Mouse (Mus musculus): ENCODE data around the gene Uts2.

Gene Uts2

DNA sequence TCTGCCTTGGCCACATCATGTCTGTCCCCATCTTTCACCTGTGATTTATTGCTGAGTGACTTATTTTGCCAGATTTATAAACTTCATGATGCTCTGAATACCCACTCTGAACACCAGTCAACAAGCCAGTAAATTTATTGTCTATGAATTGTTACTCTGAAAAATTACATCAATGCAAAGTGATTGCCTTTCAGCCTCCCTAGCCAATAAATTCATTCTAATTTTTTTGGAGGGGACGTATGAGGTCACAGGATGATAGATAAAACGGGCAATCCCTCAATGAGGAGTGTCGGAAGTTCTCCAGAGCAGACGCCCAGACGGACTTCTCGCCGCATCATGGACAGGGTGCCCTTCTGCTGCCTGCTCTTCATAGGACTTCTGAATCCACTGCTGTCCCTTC is at the start of gene Uts2:
Gene Uts2, plus strand, starts transcription at position 301 of the 400 bp plus-strand sequence.
- DNase-seq (ENCODE audit: low spot score), result no peak

DNA sequence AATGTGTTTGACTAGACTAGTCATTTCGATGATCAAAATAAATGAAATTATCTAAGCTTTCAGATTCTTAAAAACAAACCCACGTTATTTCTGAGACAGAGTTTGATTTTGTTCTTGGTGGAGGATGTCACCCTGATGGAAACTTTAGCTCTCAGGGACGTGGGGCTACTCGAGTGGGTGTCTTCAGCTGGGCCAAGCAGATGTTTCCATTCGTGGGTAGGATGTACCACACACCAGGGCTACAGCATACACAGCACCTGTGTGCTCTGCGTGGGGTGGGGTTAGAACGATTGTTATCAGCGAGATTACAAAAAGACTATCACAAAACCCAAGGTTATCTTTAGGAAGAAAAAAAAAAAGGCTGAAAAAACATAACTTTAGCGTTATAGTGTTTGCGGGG is 45.9 kb upstream of the Uts2 start:
- DNase-seq (ENCODE audit: low spot score), result no peak

DNA sequence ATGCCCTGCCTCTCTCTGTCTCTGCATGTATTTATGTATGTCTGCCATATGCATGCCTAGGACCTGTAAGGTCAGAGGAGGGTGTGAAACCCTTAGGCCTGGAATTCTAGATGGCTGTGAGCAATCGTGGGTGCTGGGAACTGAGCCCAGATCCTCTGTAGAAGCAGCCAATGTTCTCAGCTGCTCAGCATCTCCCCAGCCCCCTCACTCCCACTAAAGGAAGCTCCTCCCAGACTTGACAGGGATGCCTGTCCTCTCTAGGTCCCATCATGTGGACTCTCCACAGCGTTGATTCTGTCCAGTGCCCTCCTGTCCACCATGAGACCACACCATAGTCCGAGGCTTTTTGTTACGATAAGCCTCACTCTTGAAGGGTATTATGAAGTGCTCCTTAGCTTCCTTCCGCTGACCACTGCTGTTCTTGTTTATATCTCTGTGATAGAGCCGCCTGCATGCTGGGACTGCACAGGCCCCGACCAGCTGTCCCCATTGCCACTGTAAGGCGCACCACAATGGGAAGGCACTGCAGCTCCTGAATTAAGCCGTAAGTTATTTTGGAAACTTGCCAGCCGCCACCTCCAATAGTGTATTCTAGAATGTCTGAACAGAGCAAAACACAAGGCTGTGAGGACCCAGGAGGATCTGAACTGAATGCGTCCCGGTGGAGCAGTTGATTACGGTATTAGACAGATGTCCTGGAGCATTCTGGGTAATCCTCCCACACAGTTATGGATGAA is 40.4 kb upstream of the Uts2 start:
- no peak for DNase-seq (ENCODE audit: low spot score)

DNA sequence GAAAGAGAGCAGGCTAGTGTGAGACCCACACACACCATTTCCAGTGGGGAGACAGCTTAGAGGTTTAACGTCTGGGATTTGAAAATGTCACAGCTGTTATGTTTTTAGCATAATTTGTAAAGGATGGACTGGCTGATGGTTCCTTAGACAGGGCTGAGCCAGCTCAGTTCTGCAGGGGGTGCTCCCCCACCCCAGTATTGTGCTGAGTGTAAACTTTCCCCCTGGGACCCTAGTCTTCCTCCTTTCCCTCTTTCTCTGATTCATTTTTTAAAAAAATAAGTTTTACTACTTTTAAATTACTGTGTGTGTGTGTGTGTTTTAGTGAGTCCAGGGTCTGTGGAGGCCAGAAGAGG is 39.8 kb upstream of the Uts2 start:
- no peak for DNase-seq (ENCODE audit: low spot score)

DNA sequence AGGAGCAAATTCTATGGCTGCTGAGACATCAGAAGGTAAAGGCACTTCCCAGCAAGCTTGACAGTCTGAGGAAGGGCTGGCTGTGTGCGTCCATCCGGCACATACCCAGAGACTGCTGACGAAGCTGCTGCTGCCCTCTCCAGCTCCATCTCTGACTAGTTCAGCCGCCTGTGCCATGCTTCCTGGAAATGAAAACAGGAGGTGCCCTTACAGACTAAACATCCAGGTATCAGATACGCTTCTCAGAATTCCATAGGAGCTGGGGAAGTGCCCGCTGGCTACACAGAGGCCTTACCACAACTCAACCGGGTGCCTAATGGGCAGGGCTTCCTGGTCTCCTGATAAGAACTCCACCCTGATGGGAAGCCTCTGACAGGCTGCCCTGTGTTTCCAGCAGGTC is 38.4 kb upstream of the Uts2 start:
- no peak for DNase-seq (ENCODE audit: low spot score)

DNA sequence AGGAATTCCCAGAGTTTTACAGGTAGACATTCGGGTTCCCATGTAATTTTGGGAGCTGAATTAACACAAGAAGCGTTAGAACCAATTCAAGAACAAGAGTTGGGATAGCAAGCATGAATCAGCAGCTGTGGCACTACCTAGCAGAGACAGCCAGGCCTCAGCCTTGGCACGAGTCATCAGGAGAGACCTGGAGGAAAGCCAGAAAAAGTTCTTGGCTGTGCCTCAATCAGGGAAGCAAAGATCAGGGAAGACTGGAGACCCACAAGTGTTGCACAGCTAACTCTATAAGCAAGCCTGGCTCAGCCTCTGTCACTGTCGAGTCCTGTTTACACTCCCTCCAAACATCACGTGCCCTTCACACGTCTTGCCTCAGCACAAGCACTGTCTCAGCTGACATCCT is 34.7 kb upstream of the Uts2 start:
- peak; percentile 32 for DNase-seq (ENCODE audit: low spot score)

DNA sequence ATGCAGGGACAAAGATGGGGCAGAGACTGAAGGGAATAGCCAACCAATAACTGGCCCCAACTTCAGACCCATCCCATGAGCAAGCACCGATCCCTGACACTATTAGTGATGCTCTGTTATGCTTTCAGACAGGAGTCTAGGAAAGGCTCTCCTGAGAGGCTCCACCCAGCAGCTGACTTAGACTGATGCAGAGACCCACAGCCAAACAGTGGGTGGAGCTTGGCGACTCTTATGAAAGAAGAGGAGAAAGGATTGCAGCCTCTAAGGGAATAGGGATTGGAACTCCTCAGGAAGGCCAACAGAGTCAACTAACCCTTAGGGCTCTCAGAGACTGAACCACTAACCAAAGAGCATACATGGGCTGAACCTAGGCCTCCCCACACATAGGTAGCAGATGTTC is 33.2 kb upstream of the Uts2 start:
- no peak for DNase-seq (ENCODE audit: low spot score)

DNA sequence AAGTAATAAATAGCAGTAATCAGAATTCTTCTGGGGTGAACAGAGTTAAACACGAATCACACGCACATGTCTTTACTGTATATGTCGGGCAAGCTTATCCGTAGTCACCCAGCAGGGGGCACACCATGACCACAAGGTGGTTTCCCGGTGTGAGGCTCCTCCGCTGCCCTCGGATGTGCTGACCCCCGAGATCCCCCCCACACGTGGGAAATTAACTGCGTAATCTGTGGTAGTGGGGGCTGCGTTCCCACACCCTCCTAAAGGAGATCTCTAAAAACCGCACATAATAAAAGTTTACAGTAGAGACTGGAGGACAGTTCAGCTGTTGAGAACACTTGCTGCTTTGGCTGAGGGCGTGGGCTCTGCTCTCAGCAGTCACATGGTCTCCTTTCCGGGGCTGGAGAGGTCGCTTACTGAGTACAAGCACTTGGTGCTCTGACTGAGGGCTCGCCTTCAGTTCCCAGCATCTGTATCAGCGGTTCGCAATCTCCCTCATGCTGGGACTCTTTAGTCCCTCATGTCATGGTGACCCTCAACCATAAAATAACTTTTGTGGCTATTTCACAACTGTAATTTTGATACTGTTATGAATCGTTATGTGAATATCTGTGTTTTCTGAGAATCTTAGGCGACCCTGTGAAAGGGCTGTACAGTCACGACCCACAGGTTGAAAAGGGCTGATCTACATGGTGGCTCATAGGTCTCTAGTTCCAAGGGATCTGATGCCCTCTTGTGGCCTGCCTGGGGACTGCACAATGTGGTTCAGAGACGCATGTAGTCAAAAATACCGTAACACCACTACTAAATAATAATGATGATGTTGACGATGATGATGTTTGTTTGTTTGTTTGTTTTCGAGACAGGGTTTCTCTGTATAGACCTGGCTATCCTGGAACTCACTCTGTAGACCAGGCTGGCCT is 32.0 kb upstream of the Uts2 start:
- peak; percentile 41 for DNase-seq (ENCODE audit: low spot score)

DNA sequence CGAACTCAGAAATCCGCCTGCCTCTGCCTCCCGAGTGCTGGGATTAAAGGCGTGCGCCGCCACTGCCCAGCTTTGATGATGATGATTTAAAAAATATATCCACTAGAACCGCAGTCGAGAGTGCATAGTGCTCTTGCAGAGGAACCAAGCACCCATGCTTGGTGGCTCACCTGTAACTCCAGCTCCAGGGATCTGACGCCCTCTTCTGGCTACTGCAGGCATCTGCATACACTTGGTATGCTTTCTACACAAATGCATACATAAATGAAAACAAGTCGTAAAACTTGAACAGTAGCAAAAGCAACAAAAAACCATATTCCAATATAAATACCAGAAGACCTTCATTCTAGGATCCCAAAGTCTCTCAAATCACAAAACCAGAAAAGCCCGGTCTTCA is 31.3 kb upstream of the Uts2 start:
- DNase-seq (ENCODE audit: low spot score), result no peak

DNA sequence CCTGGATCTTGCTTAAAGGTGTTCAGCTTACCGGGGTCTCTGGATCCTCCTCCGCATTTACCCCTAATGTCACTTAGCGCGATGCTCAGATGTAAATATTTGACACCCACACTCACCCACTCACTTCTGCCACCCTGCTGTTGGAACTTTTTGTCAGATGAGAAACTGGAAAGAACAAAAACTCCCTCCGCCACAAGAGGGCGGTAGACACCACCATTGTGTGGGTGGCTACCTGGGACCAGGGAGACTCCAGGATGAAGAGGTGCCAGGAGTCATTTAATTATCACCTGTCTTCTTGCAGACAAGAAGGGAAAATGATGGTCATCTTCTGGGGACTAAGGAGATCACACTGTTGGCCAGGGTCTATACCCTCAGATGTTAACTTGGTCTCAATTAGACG is 30.3 kb upstream of the Uts2 start:
- DNase-seq (ENCODE audit: low spot score), result no peak

DNA sequence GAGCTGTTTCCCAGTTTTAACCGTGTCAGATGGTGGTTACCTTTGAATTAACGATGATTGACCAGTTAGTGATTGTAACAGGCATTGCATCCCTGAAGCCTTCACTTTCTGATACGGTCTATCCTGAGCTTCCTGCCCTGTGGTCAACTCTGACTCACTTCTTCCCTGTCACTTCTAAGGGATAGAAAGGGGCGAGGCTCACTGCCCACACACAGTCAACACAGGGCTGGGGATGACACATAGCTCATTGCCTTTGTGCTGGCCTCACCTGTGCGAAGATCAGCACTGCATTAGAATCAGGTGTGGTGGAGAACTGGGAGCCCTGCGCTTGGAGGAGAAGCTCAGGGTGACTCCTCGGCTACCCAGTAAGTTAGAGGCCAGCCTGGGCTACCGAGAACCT is 27.9 kb upstream of the Uts2 start:
- DNase-seq (ENCODE audit: low spot score), result no peak

DNA sequence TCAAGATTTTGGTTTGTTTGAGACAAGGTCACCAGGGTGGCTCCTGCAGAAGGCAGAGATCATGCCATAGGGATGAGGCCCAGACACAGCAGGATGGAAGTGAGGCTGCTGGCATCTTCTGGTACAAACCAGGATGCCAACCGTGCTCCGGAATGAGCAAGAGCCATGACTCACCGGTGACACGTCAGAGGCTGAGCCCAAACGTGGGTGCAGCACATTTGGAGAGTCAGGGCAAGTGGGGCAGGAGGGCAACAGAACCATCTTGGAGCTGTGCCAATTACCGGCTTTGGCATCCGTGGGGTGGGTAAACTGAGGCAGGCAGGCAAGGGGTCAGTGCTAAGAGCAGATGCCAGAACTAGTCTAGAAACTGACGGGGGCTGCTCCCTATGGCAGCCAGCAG is 23.6 kb upstream of the Uts2 start:
- DNase-seq (ENCODE audit: low spot score), result no peak

DNA sequence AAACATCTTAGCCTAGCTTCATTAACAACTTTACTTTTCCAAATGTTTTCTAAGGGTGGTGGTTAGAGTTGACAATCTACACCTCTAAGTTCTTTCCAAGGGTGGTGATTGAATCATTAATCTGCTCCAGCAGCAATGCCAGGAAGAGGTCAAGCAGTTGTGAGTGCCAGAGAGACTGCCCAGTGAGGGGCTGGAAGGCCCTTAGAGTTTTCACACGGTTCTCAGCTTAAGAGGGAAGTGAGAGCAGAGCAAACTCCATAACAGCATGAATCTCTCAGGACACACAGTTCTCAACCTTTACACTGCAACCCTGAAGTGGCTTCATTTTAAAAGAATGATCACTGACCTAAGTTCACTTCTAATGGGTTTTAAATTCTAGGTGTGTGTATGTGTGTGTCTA is 21.8 kb upstream of the Uts2 start:
- no peak for DNase-seq (ENCODE audit: low spot score)

DNA sequence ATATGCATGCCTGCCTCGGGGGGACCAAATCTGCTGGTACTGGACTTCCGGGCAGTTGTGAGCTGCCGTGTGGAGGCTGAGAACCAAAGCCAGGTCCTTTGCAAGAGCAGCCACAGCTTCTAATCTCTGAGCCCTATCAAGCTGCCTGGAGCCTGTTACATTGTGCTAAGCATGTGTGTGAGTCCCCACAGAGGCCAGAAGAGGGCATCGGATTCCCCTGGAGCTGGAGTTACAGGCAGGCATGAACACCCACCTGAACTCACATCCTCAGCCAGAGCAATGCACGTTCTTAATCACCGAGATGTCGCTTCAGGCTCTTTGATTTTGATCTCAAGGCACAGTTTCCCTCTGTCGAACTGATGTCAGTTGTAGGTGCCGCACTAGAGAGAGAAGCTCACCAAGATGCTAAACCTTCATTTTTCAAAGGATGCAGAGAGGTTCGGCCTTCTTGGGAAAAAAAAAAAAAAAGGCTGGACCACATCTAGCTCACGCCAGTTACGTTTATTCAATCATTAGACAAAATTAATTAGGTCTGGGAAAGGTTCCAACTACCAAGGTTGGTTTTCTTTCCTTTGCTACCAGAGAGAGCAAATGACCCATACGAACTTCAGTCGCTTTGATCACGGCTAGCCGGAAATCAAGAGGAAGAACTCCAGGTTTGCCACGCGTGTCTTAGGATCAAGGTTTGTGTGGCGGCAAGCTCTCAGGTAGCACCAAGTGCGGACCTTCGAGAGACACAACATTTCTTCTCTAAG is 18.6 kb upstream of the Uts2 start:
- DNase-seq (ENCODE audit: low spot score), result no peak

DNA sequence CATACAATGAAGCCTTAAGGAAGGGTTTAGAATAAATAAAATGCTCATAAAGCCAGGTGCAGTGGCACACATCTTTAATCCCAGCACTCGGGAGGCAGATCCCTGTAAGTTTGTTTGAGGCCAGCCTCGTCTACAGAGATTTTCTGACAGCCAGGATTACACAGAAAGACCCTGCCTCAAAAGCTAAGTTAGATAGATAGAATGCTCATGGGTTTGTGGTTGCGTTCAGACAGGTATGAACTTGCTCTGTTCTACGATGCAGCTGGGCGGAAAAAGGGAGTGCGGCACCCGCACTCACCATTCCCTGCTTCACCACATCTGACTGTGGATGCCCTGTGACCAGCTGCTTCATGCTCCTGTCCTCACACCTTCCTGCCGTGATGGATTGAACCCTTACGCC is 17.4 kb upstream of the Uts2 start:
- DNase-seq (ENCODE audit: low spot score), result no peak

DNA sequence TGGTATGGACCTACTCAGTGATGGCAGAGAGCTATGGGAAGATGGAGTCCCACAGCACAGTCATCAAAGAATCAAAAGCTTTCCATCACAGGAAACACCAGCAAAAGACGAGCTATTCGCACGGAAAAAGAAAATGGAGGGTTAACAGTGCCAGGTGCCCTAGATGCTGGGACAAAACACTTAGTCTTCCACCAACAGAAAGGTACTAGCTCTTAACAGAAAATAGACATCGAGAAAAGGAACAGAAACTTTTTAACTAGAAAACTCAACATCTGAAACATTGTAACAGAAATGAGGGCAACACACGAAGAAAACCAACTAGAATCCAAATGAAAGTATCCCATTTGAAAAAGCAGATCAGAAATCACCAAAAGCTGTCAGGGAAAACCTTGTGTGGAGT is 16.7 kb upstream of the Uts2 start:
- DNase-seq (ENCODE audit: low spot score), result no peak

DNA sequence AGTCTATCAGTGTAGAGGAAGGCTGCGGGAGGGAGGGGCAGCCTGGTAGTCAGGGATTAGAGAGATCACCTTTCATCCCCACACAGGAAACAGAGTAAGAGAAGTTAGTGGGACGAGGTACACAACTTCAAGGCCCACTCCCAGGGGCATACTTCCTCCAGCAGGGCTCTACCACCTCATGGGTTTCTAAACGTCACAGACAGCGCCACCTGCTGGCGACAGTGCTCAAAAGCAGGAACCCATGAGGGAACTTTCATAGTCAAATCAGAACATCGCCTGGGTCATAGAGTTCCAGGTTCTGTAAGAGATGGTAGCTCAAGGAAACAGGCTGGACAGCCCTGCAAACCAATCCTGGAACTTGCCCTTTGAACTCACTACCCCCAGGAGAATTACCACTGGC is 6.7 kb upstream of the Uts2 start:
- no peak for DNase-seq (ENCODE audit: low spot score)

DNA sequence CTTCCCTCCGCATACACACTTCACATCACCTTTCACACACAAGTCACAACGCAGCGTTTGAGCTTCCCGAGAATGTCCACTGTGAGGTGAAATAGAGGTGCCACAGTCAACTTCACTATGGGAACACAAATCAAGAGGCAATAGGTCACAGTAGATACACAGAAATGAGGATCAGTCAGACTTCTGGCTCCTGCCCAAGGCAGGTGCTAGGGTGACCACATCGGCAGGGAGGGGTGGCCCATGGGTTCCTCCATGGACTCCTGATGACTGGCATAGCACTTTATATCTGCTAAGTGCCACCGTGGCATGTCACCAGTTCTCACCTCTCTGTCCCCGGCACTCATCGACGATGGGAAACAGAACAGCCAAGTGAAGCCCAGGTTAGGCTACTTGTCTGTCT is 1.7 kb downstream of the Uts2 start:
- no peak for DNase-seq (ENCODE audit: low spot score)

DNA sequence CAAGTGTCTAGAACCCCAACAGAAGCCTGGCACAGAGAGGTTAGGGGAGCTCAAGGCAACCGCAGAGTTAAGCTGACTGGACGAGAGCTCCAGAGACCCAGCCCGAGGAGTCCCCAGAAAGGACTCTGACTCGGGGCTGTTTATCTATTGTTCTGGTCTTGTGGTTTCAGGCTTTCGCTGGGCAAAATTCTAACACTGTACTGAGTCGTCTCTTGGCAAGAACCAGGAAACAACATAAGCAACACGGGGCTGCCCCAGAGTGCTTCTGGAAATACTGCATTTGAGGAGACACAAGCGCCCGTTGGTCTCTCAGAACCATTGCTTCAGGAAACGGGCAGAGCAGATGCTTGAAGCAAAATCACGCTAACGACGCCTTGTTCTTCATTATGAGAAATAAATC is 4.5 kb downstream of the Uts2 start:
- DNase-seq (ENCODE audit: low spot score), result no peak

DNA sequence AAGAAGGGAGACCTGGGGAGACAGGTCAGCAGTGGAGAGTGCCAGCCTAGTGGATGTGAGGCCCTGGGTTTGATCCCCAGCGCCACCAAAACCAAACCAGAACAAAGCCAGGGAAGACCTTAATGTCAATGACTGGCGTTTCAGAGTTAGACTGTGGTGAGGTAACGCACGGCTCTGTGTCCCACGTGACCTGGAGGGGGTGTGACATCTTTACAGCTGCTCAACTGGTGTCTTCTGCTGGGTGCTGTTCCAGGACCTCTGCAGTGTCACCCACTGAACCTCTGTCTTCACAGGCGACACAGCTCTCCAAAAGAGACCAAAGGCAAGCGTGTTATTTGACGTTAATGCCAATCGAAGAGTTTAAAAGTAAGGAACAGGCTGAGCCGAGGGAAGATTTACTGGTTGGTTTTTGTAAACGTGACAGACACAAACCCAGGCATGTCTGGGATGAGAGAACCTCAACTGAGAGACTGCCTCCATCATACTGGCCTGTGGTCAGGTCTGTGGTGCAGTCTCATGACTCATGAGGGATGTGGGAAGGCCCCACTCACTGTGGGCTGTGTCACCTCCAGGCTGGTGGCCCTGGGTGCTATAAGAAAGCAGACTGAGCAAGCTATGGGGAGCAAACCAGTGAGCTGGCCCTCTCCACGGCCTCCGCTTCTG is 8.9 kb downstream of the Uts2 start:
- DNase-seq (ENCODE audit: low spot score), result no peak

DNA sequence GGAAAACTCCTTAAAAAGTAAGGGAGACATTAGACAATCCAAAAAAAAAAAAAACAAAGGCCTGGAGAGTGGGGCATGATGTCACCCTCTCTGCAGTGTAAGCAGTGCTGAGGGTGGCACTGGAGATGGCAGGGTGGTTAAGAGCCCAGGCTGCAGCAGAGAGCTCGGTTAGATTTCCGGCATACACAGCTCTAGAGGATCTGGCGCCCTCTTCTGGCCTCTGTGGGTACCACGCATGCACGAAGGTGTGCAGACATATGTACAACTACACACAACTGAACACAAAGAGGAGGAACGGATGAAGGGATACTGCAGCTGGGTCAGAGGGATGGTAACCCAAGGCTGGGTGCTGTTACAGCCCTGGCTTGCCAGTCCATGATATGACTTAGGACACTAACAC is 10.0 kb downstream of the Uts2 start:
- no peak for DNase-seq (ENCODE audit: low spot score)

DNA sequence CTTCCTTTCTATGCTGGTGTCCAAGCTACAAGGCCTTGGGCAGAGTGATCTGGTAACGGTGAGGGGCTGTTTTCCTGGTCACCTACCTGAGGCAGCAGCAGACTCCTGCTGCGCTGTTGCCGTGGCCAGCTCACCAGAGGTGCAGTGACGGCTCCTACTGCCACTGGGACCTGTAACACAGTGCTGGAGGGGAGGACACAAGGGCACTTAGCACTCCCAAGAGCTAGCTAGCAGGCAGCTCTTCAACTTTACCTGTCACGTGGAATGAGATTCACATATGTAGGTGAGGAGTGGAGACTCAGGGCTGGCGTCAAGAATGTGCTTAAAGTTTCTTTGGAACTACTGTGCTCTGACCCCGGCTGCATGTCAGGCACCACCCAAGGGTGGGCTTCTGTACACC is 13.4 kb downstream of the Uts2 start:
- no peak for DNase-seq (ENCODE audit: low spot score)

Measured in ovary, adult 18-20 months (tissue).